Mouse (Mus musculus): Measurements from ENCODE around the gene Hsd17b11. TPM values are rescaled to one million over a fixed set of nuclear protein-coding genes. Genes with fewer than 3 reads are reported as not detected.
A peak's percentile ranks its signal among the peaks of the same experiment; 100 is the strongest.

Gene Hsd17b11
- polyA plus RNA-seq, 1 experiment from 2014 or later, result 1.4 TPM

DNA sequence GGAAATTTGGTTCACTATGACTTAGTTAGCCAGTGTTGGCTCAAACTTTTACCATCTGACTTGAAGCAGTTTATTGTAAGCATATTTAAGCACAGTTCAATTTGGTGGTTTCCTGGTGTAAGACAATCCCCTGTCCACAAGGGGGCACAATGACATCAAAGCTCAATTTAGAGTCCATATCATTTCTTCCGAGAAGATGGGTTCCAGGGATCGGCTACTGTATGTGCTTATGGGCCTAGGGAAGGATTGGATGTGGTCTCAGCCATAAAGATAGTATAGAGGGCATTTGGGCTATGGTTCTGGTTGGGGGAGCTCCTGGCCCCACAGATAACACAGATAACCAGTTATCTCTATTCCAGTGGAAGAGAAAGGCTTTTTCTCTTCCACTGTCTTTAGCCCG lies 26.5 kb downstream of the Hsd17b11 start:
- H3K27ac ChIP-seq (replicated peaks; ENCODE audit: low read depth, low read length), result no peak overlapping the region
- DNase-seq (ENCODE audit: low spot score) (peak; percentile 64), ATAC-seq (replicated peaks; ENCODE audit: insufficient number of reproducible peaks, low FRiP score, low TSS enrichment, low read depth) (no peak)
- no peaks in the 10 kb centered on the region for H3K9me3 ChIP-seq (replicated peaks; ENCODE audit: control insufficient read depth, low read length)
- no peaks in the 10 kb centered on the region for H3K36me3 ChIP-seq (replicated peaks; ENCODE audit: control insufficient read depth, insufficient read depth, low read depth, low read length)
- H3K4me1 ChIP-seq (ENCODE audit: control insufficient read depth, insufficient read depth, low read length), result no peaks in the 10 kb centered on the region
- no peak overlapping the region for H3K9ac ChIP-seq (replicated peaks; ENCODE audit: low read length)
- H3K4me2 ChIP-seq (ENCODE audit: low read depth, low read length), result no peak overlapping the region
- H3K4me3 ChIP-seq (ENCODE audit: low read depth, low read length), result no peak overlapping the region
- H3K27me3 ChIP-seq (ENCODE audit: control insufficient read depth, insufficient read depth, low read length), result no peaks in the 10 kb centered on the region
- WGBS, result 61% methylated on average over 3 of the region's 3 CpGs

DNA sequence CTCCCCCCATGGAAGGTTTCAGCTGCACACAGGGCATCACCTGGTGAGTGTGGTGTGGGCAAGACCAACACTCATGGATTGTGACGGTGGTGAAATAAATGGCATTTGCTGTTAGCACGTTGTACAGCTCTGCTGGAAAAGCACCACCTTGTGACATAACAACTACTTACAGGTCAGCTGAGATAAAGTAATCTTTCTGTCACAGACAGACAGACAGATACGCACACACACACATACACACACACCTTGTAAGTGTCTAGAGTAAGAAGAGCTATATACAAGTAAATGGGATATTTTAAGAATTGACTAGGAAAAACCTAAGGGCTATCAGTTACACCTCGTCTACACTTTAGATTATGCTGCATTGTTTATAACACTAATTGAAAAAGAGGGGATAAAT lies 27.1 kb downstream of the Hsd17b11 start:
- ATAC-seq (replicated peaks; ENCODE audit: insufficient number of reproducible peaks, low FRiP score, low TSS enrichment, low read depth), result no peak
- WGBS, result 83% methylated on average over 4 of the region's 4 CpGs

DNA sequence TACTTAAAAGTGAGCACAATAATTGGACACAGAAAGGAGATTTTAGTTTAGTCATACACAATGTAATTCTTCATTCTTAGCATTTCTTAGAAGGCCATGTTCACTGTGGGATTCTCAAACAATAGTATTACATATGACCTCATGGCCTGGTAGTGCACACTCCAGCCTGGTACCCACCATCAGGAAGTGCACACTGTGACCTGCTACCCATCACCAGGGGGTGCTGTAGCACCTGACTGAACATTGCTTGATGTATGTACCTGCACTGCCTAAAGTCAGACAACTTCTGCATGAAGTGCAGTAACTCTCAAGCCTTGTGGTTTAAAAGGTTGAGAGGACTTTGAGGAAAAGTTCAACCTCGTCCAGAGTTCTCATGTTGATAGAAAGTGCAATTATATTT lies 28.1 kb downstream of the Hsd17b11 start:
- Histone ChIP-seq H3K4me3 (ENCODE audit: low read depth, low read length) (no peak overlapping the region), H3K9ac (replicated peaks; ENCODE audit: low read length) (no peak overlapping the region), H3K27me3 (ENCODE audit: control insufficient read depth, insufficient read depth, low read length) (no peaks in the 10 kb centered on the region), H3K4me1 (ENCODE audit: control insufficient read depth, insufficient read depth, low read length) (no peaks in the 10 kb centered on the region), H3K4me2 (ENCODE audit: low read depth, low read length) (no peak overlapping the region), H3K27ac (replicated peaks; ENCODE audit: low read depth, low read length) (no peak overlapping the region), H3K9me3 (replicated peaks; ENCODE audit: control insufficient read depth, low read length) (no peaks in the 10 kb centered on the region), H3K36me3 (replicated peaks; ENCODE audit: control insufficient read depth, insufficient read depth, low read depth, low read length) (no peaks in the 10 kb centered on the region)
- DNase-seq (ENCODE audit: low spot score) (no peak), ATAC-seq (replicated peaks; ENCODE audit: insufficient number of reproducible peaks, low FRiP score, low TSS enrichment, low read depth) (no peak)
- 86% methylated on average over 1 of the region's 1 CpGs for WGBS

More for the DNA sequence above, 27.1 kb downstream of the Hsd17b11 start:
- Histone ChIP-seq H3K4me1 (ENCODE audit: control insufficient read depth, insufficient read depth, low read length) (no peaks in the 10 kb centered on the region), H3K27me3 (ENCODE audit: control insufficient read depth, insufficient read depth, low read length) (no peaks in the 10 kb centered on the region), H3K27ac (replicated peaks; ENCODE audit: low read depth, low read length) (no peak overlapping the region), H3K4me2 (ENCODE audit: low read depth, low read length) (no peak overlapping the region), H3K9me3 (replicated peaks; ENCODE audit: control insufficient read depth, low read length) (no peaks in the 10 kb centered on the region), H3K4me3 (ENCODE audit: low read depth, low read length) (no peak overlapping the region), H3K36me3 (replicated peaks; ENCODE audit: control insufficient read depth, insufficient read depth, low read depth, low read length) (no peaks in the 10 kb centered on the region), H3K9ac (replicated peaks; ENCODE audit: low read length) (no peak overlapping the region)
- DNase-seq (ENCODE audit: low spot score), result no peak

GRCm38 (mm10) chr5:103992831-103993230 lies 28.9 kb downstream of the Hsd17b11 start:
- no peak overlapping the region for H3K27ac ChIP-seq (replicated peaks; ENCODE audit: low read depth, low read length)
- H3K36me3 ChIP-seq (replicated peaks; ENCODE audit: control insufficient read depth, insufficient read depth, low read depth, low read length), result no peaks in the 10 kb centered on the region
- no peaks in the 10 kb centered on the region for H3K27me3 ChIP-seq (ENCODE audit: control insufficient read depth, insufficient read depth, low read length)
- no peaks in the 10 kb centered on the region for H3K9me3 ChIP-seq (replicated peaks; ENCODE audit: control insufficient read depth, low read length)
- no peak overlapping the region for H3K9ac ChIP-seq (replicated peaks; ENCODE audit: low read length)
- H3K4me2 ChIP-seq (ENCODE audit: low read depth, low read length), result no peak overlapping the region
- no peak for ATAC-seq (replicated peaks; ENCODE audit: insufficient number of reproducible peaks, low FRiP score, low TSS enrichment, low read depth)
- DNase-seq (ENCODE audit: low spot score), result no peak
- WGBS, result 92% methylated on average over 9 of the region's 9 CpGs
- no peaks in the 10 kb centered on the region for H3K4me1 ChIP-seq (ENCODE audit: control insufficient read depth, insufficient read depth, low read length)
- no peak overlapping the region for H3K4me3 ChIP-seq (ENCODE audit: low read depth, low read length)

GRCm38 (mm10) chr5:103980705-103981560 lies 40.8 kb downstream of the Hsd17b11 start:
- no peak overlapping the region for H3K4me3 ChIP-seq (ENCODE audit: low read depth, low read length)
- WGBS, result 88% methylated on average over 9 of the region's 9 CpGs
- H3K4me2 ChIP-seq (ENCODE audit: low read depth, low read length), result no peak overlapping the region
- H3K27me3 ChIP-seq (ENCODE audit: control insufficient read depth, insufficient read depth, low read length), result no peaks in the 10 kb centered on the region
- DNase-seq (ENCODE audit: low spot score), result no peak
- H3K27ac ChIP-seq (replicated peaks; ENCODE audit: low read depth, low read length), result no peak overlapping the region
- no peaks in the 10 kb centered on the region for H3K9me3 ChIP-seq (replicated peaks; ENCODE audit: control insufficient read depth, low read length)
- ATAC-seq (replicated peaks; ENCODE audit: insufficient number of reproducible peaks, low FRiP score, low TSS enrichment, low read depth), result no peak
- no peak overlapping the region for H3K9ac ChIP-seq (replicated peaks; ENCODE audit: low read length)
- H3K4me1 ChIP-seq (ENCODE audit: control insufficient read depth, insufficient read depth, low read length), result no peaks in the 10 kb centered on the region
- no peaks in the 10 kb centered on the region for H3K36me3 ChIP-seq (replicated peaks; ENCODE audit: control insufficient read depth, insufficient read depth, low read depth, low read length)

- Histone ChIP-seq H3K4me3 (ENCODE audit: low read depth, low read length) (no peak overlapping the region), H3K36me3 (replicated peaks; ENCODE audit: control insufficient read depth, insufficient read depth, low read depth, low read length) (no peaks in the 10 kb centered on the region), H3K9me3 (replicated peaks; ENCODE audit: control insufficient read depth, low read length) (no peaks in the 10 kb centered on the region), H3K4me1 (ENCODE audit: control insufficient read depth, insufficient read depth, low read length) (no peaks in the 10 kb centered on the region), H3K27ac (replicated peaks; ENCODE audit: low read depth, low read length) (no peak overlapping the region), H3K9ac (replicated peaks; ENCODE audit: low read length) (no peak overlapping the region), H3K27me3 (ENCODE audit: control insufficient read depth, insufficient read depth, low read length) (no peaks in the 10 kb centered on the region), H3K4me2 (ENCODE audit: low read depth, low read length) (no peak overlapping the region)
- DNase-seq (ENCODE audit: low spot score) (no peak), ATAC-seq (replicated peaks; ENCODE audit: insufficient number of reproducible peaks, low FRiP score, low TSS enrichment, low read depth) (no peak)
- WGBS, result 89% methylated on average over 7 of the region's 7 CpGs
Observed at GRCm38 (mm10) chr5:103977907-103978570, 43.7 kb downstream of the Hsd17b11 start.

DNA sequence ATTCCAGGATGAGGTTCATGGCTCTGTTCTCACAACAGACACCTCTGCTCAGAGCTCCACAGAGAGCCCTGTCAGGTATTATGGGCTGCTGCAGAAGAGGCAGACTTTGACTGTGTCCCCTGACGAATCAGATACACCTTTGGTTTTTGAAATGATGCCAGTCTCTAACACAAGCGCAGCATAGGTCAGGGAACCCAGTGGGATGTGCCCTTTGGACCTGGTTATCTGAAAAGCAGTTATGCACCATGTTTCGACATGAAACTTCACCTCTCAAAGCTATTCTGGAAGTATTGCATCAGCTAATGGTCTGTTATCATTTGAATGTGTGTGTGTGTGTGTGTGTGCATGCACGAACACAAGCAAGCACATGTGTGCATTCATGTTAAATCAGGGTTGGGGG lies 44.4 kb downstream of the Hsd17b11 start, which contains the start of gene Hsd17b13:
Gene Hsd17b13 (minus strand): TSS at position 114 of the 400 bp plus-strand sequence.
- H3K9ac ChIP-seq (replicated peaks; ENCODE audit: low read length), result no peak within 1 kb of the TSS
- no peak within 1 kb of the TSS for H3K4me3 ChIP-seq (ENCODE audit: low read depth, low read length)
- 82% methylated on average over 4 of the region's 4 CpGs for WGBS
- H3K36me3 ChIP-seq (replicated peaks; ENCODE audit: control insufficient read depth, insufficient read depth, low read depth, low read length), result no peaks in the 10 kb centered on the region
- H3K4me1 ChIP-seq (ENCODE audit: control insufficient read depth, insufficient read depth, low read length), result no peaks in the 10 kb centered on the region
- H3K9me3 ChIP-seq (replicated peaks; ENCODE audit: control insufficient read depth, low read length), result no peaks in the 10 kb centered on the region
- no peak for DNase-seq (ENCODE audit: low spot score)
- ATAC-seq (replicated peaks; ENCODE audit: insufficient number of reproducible peaks, low FRiP score, low TSS enrichment, low read depth), result no peak
- no peak within 1 kb of the TSS for H3K4me2 ChIP-seq (ENCODE audit: low read depth, low read length)
- no peaks in the 10 kb centered on the region for H3K27me3 ChIP-seq (ENCODE audit: control insufficient read depth, insufficient read depth, low read length)
- no peak within 1 kb of the TSS for H3K27ac ChIP-seq (replicated peaks; ENCODE audit: low read depth, low read length)

DNA sequence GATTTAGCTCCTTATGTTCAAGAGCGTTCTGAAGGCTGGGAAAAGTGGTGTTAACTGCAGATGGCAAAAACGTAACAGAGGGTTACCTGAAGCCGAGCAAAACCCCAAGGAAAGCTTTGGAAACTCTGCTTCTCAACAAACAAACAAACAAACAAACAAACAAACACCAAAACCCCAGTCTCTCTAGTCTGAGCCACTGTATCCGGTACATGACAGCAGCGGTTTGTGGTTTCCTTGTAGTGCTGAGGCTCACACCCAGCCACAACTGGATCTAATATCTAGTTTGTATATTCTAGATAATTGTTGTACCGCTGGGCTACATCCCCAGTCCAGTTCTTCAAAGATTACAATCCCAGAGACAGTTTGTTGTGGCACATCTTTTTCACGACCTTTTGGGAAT lies 46.0 kb downstream of the Hsd17b11 start:
- Histone ChIP-seq H3K4me3 (ENCODE audit: low read depth, low read length) (no peak overlapping the region), H3K9me3 (replicated peaks; ENCODE audit: control insufficient read depth, low read length) (no peaks in the 10 kb centered on the region), H3K36me3 (replicated peaks; ENCODE audit: control insufficient read depth, insufficient read depth, low read depth, low read length) (no peaks in the 10 kb centered on the region), H3K4me1 (ENCODE audit: control insufficient read depth, insufficient read depth, low read length) (no peaks in the 10 kb centered on the region), H3K4me2 (ENCODE audit: low read depth, low read length) (no peak overlapping the region), H3K9ac (replicated peaks; ENCODE audit: low read length) (no peak overlapping the region), H3K27me3 (ENCODE audit: control insufficient read depth, insufficient read depth, low read length) (no peaks in the 10 kb centered on the region), H3K27ac (replicated peaks; ENCODE audit: low read depth, low read length) (no peak overlapping the region)
- ATAC-seq (replicated peaks; ENCODE audit: insufficient number of reproducible peaks, low FRiP score, low TSS enrichment, low read depth) (no peak), DNase-seq (ENCODE audit: low spot score) (no peak)
- WGBS, result 83% methylated on average over 7 of the region's 7 CpGs

Measured in embryonic facial prominence, embryonic 11.5 days (tissue).